Mouse (Mus musculus): ENCODE measurements at regions not wholly inside any gene's neighbourhood (a gene's known extent, or its start where the extent isn't known, plus 50 kb on each side); places are given as distances from the start of the nearest gene placed in this dataset.
"Not testable (repeated sequence)": the region's sequence is repeated elsewhere in the genome, so short reads cannot be mapped to it uniquely, and the experiment has no call there.

GRCm38 (mm10) chr16:3114473-3115335 lies 476.1 kb upstream of the Olfr161 start:
- DNase-seq (ENCODE audit: low spot score in 2 of 2) = peak; percentile 18 to 21

DNA sequence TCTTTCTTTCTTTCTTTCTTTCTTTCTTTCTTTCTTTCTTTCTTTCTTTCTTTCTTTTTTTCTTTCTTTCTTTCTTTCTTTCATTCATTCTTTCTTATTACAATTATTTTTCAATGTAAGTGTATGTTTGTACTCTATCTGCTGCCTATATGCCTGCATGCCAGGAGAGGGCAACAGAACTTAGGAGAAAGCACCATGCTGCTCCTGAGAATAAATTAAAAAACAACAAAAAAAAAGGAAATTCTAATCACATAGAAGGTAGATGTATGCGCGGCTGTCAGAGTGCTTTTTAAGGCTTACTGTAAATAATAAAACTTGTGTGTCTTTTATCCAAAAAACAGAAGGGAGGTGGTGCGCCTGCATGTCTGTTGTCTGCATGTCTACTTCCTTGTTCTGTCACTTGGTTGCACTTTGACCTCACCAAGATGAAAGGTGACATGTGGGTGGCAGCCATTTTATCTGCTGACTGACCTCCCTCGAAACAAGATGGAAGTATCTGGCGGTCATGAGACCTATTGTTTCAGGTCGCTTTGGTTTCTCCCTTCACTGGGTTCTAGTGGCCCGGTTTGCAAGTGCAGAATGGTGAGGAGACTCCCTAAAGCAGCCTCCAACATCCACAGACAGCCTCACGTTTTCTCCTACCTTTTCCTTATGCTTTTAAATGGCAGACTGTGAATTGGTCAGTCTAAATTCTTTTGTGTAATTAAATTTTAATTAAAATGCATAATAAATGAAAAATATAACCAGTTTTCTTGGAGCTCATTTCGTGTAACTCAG lies 475.3 kb upstream of the Olfr161 start:
- DNase-seq (ENCODE audit: low spot score in 2 of 2) = peak in 1 of 2 experiments; percentile 18

GRCm38 (mm10) chr16:3116113-3116511 lies 474.7 kb upstream of the Olfr161 start:
- DNase-seq (ENCODE audit: low spot score in 2 of 2) = peak; percentile 37 to 50

- DNase-seq (ENCODE audit: low spot score in 2 of 2) = not testable (repeated sequence)
Measured at GRCm38 (mm10) chr16:3121216-3121615, 469.6 kb upstream of the Olfr161 start.

DNA sequence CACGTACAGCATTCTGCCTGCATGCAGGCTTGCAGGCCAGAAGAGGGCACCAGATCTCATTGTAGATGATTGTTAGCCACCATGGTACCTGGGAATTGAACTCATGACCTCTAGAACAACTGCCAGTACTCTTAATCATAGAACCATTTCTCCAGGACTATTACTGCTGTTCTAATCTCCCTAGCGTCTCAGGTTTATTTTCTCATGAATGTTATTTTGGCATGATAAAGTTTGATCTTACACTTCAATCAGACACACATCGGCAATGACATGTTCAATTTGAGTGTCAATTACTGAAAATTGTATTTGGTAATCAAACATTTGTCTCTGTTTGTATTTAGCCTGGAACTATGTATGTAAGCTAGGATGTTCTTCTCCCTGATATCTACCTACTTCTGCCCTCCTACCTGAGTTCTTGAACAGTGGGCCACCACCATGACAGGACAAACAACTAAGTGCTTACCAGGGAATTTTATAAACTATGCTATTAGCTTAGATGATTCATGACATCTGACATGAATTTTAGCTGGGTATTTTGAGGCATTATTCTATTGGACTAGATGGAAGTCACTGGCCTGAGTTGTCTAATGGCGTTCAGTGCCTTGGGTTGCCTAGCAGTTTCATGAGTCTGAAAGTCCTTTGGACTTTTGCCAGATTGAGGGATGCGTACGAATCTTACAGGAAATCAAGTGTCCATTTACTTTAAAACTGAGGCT lies 468.5 kb upstream of the Olfr161 start:
- DNase-seq (ENCODE audit: low spot score in 2 of 2) = not testable (repeated sequence)

GRCm38 (mm10) chr16:3122861-3123477 lies 467.9 kb upstream of the Olfr161 start:
- peak; percentile 12 to 16 for DNase-seq (ENCODE audit: low spot score in 2 of 2)

- DNase-seq (ENCODE audit: low spot score in 2 of 2) = not testable (repeated sequence)
Measured at GRCm38 (mm10) chr16:3127317-3127716, 463.5 kb upstream of the Olfr161 start.
